Mouse (Mus musculus): Measurements from ENCODE around the gene Slc22a14.

DNA sequence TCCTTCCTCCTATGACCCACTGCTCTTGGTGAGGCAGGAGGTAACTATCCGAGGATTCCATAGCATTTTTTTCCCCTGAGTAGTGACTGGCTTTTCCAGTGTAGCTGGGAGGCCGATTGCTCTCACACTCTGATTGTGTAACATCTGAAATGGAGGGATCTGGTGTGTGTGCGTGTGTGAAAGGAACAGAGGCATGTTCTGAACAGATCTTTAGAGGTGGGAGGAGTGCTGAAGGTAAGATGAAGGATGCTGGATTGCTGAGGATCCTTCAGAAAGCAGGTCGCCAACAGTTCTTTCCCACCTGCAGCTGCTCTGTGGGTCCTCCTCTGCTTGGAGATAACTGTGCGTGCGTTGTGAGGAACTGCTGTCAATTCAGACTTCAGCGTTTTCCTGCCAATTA is 36.0 kb upstream of the Slc22a14 start:
- TF ChIP-seq HCFC1 (IDR thresholded peaks at IDR 0.05; ENCODE audit: borderline replicate concordance, insufficient read depth, low read length): no peak
- no peak for TF ChIP-seq CHD2 (IDR thresholded peaks at IDR 0.05; ENCODE audit: low read depth, low read length)
